ENCODE assay signal across 17 mouse cellular contexts in genomic region chr5:5301571-5302079, GRCm38 (mm10).
DNase-seq lines count a peak whose midpoint lies in the region; ATAC-seq and TF ChIP-seq lines count a peak whose summit lies in the region.
"Had no signal": no experiment of that assay in that cellular context is flagged by ENCODE, and none has a peak within 500 bp of the region (broad histone marks: within the 10 kb centered on the region; RNA-seq: fewer than 3 reads in every experiment).

No protein-coding gene starts in this region.

- no peaks in the 10 kb centered on the region for H3K27me3 ChIP-seq in heart, embryonic 12.5 days (replicated peaks)
- H3K27me3 ChIP-seq in heart, adult 2 months (ENCODE audit: control insufficient read depth, insufficient read depth, low read length) = no peaks in the 10 kb centered on the region
- H3K27me3 ChIP-seq in midbrain, embryonic 11.5 days (ENCODE audit: control insufficient read depth, insufficient read depth, low read length) = no peaks in the 10 kb centered on the region
- H3K27me3 ChIP-seq in midbrain, embryonic 14.5 days (ENCODE audit: control insufficient read depth, insufficient read depth, low read length) = no peaks in the 10 kb centered on the region
- H3K27me3 ChIP-seq: forebrain, embryonic 13.5 days; intestine, embryonic 15.5 days had no signal

- TF ChIP-seq POLR2A in heart, adult 2 months (IDR thresholded peaks at IDR 0.05; ENCODE audit: insufficient read depth, low read depth, low read length) = no peak

- intact Hi-C loops in heart, adult 2 months (cut with DNase I) = no loop called here
- intact Hi-C loops in gastrocnemius, adult 2 months (cut with DNase I) = no loop called here

- peak; percentile 9 for DNase-seq in cerebellum, adult 9-10 months
- no peak for DNase-seq in cerebellum, adult 11-12 months
- no peak for DNase-seq in heart, adult 2 months
- peak; percentile 78 for DNase-seq in midbrain, embryonic 11.5 days (ENCODE audit: low spot score, missing footprints)
- DNase-seq in midbrain, embryonic 14.5 days = no peak
- no peak for DNase-seq in gastrocnemius, adult 2 months
- DNase-seq: adrenal gland, postnatal 14 days; forebrain, postnatal 0 days; gastrocnemius, postnatal 25 days; heart, postnatal 10 days; kidney, adult 18-20 months had no signal

- ATAC-seq in heart, embryonic 12.5 days (ENCODE audit: insufficient number of reproducible peaks, low FRiP score) = no peak
- no peak for ATAC-seq in midbrain, embryonic 11.5 days (ENCODE audit: low FRiP score)
- ATAC-seq in midbrain, embryonic 14.5 days (ENCODE audit: low FRiP score, low TSS enrichment) = no peak
- ATAC-seq: forebrain, embryonic 13.5 days; forebrain, postnatal 0 days; intestine, embryonic 15.5 days had no signal

- H3K27ac ChIP-seq in heart, embryonic 12.5 days (ENCODE audit: poor library complexity, severe bottlenecking) = no peak overlapping the region
- no peak overlapping the region for H3K27ac ChIP-seq in heart, adult 2 months
- H3K27ac ChIP-seq in midbrain, embryonic 11.5 days (ENCODE audit: low read depth, low read length) = no peak overlapping the region
- H3K27ac ChIP-seq in midbrain, embryonic 14.5 days (replicated peaks; ENCODE audit: low read depth, low read length) = no peak overlapping the region
- no peak overlapping the region for H3K27ac ChIP-seq in gastrocnemius, adult 2 months
- H3K27ac ChIP-seq: embryonic facial prominence, embryonic 10.5 days; forebrain, embryonic 13.5 days; hindbrain, embryonic 10.5 days; hindbrain, embryonic 14.5 days; intestine, embryonic 15.5 days had no signal

- H3K79me2 ChIP-seq in heart, adult 2 months (replicated peaks; ENCODE audit: control insufficient read depth, insufficient read depth, low read length) = no peaks in the 10 kb centered on the region

- H3K9me3 ChIP-seq in heart, embryonic 12.5 days (replicated peaks) = no peaks in the 10 kb centered on the region
- H3K9me3 ChIP-seq in midbrain, embryonic 11.5 days (ENCODE audit: control insufficient read depth, low read length) = no peaks in the 10 kb centered on the region
- no peaks in the 10 kb centered on the region for H3K9me3 ChIP-seq in midbrain, embryonic 14.5 days (ENCODE audit: control insufficient read depth, low read length)
- H3K9me3 ChIP-seq: embryonic facial prominence, embryonic 10.5 days; forebrain, embryonic 13.5 days; hindbrain, embryonic 10.5 days; intestine, embryonic 15.5 days had no signal

- H3K4me2 ChIP-seq in heart, embryonic 12.5 days = peak overlapping the region; percentile 8; the same call in 1 of the 2 replicates
- no peak overlapping the region for H3K4me2 ChIP-seq in midbrain, embryonic 11.5 days
- H3K4me2 ChIP-seq in midbrain, embryonic 14.5 days (ENCODE audit: low read length) = no peak overlapping the region
- H3K4me2 ChIP-seq: forebrain, embryonic 13.5 days; hindbrain, embryonic 14.5 days; intestine, embryonic 15.5 days had no signal

- H3K4me1 ChIP-seq in heart, embryonic 12.5 days (replicated peaks) = peaks cover 25% of the 10 kb centered on the region
- H3K4me1 ChIP-seq in heart, adult 2 months (ENCODE audit: control insufficient read depth, insufficient read depth, low read length) = no peaks in the 10 kb centered on the region
- H3K4me1 ChIP-seq in midbrain, embryonic 11.5 days (ENCODE audit: control insufficient read depth, insufficient read depth, low read length) = no peaks in the 10 kb centered on the region
- no peaks in the 10 kb centered on the region for H3K4me1 ChIP-seq in midbrain, embryonic 14.5 days (ENCODE audit: control insufficient read depth, insufficient read depth, low read length)
- H3K4me1 ChIP-seq: hindbrain, embryonic 10.5 days; intestine, embryonic 15.5 days had no signal

- no peak overlapping the region for H3K4me3 ChIP-seq in heart, embryonic 12.5 days
- no peak overlapping the region for H3K4me3 ChIP-seq in heart, adult 2 months
- no peak overlapping the region for H3K4me3 ChIP-seq in midbrain, embryonic 11.5 days (ENCODE audit: low read depth, low read length)
- no peak overlapping the region for H3K4me3 ChIP-seq in midbrain, embryonic 14.5 days (replicated peaks; ENCODE audit: low read depth, low read length)
- no peak overlapping the region for H3K4me3 ChIP-seq in gastrocnemius, adult 2 months
- H3K4me3 ChIP-seq: embryonic facial prominence, embryonic 10.5 days; forebrain, embryonic 13.5 days; hindbrain, embryonic 10.5 days; intestine, embryonic 15.5 days had no signal

- TF ChIP-seq EP300 in heart, adult 2 months (IDR thresholded peaks at IDR 0.05; ENCODE audit: insufficient read depth, low read depth, low read length) = no peak

- no peak for TF ChIP-seq CTCF in heart, adult 2 months (IDR thresholded peaks at IDR 0.05)
- no peak for TF ChIP-seq CTCF in gastrocnemius, adult 2 months (IDR thresholded peaks at IDR 0.05)

- H3K9ac ChIP-seq in heart, embryonic 12.5 days = no peak overlapping the region
- H3K9ac ChIP-seq in heart, adult 2 months (ENCODE audit: low read depth, low read length) = no peak overlapping the region
- no peak overlapping the region for H3K9ac ChIP-seq in midbrain, embryonic 11.5 days (ENCODE audit: low read length)
- H3K9ac ChIP-seq in midbrain, embryonic 14.5 days (replicated peaks; ENCODE audit: low read length) = no peak overlapping the region
- H3K9ac ChIP-seq: forebrain, embryonic 13.5 days; forebrain, postnatal 0 days; hindbrain, embryonic 14.5 days; intestine, embryonic 15.5 days had no signal

- 45% methylated on average over 12 of the region's 12 CpGs for WGBS in heart, embryonic 12.5 days
- 70% methylated on average over 12 of the region's 12 CpGs for WGBS in heart, adult 2 months
- 89% methylated on average over 12 of the region's 12 CpGs for WGBS in midbrain, embryonic 11.5 days
- 87% methylated on average over 12 of the region's 12 CpGs for WGBS in midbrain, embryonic 14.5 days

- H3K36me3 ChIP-seq in heart, embryonic 12.5 days = no peaks in the 10 kb centered on the region
- H3K36me3 ChIP-seq in heart, adult 2 months (ENCODE audit: control insufficient read depth, insufficient read depth, low read length) = no peaks in the 10 kb centered on the region
- no peaks in the 10 kb centered on the region for H3K36me3 ChIP-seq in midbrain, embryonic 11.5 days (ENCODE audit: control insufficient read depth, insufficient read depth, low read length)
- no peaks in the 10 kb centered on the region for H3K36me3 ChIP-seq in midbrain, embryonic 14.5 days (ENCODE audit: control insufficient read depth, insufficient read depth, low read length)
- H3K36me3 ChIP-seq: embryonic facial prominence, embryonic 10.5 days; hindbrain, embryonic 10.5 days; intestine, embryonic 15.5 days had no signal

Comparison
In these comparisons a context has a peak if more than half of its experiments do, and no peak if none do; other contexts are left out.
1. DNase-seq: peak in cerebellum, adult 9-10 months (single experiment) and midbrain, embryonic 11.5 days (single experiment); none in cerebellum, adult 11-12 months (single experiment), heart, adult 2 months (0 of 2), midbrain, embryonic 14.5 days (single experiment) and gastrocnemius, adult 2 months (single experiment).